Mouse (Mus musculus): ENCODE results near the gene Plek. TPM values are rescaled to one million over a fixed set of nuclear protein-coding genes. Genes with fewer than 3 reads are reported as not detected.

The Plek gene
- polyA plus RNA-seq (2015; fragmentation: Illumina TruSeq; extraction: RNeasy Lipid Tissue Mini Kit (QIAGEN cat#74804); ENCODE audit: insufficient read depth, low replicate concordance): 217 TPM

DNA sequence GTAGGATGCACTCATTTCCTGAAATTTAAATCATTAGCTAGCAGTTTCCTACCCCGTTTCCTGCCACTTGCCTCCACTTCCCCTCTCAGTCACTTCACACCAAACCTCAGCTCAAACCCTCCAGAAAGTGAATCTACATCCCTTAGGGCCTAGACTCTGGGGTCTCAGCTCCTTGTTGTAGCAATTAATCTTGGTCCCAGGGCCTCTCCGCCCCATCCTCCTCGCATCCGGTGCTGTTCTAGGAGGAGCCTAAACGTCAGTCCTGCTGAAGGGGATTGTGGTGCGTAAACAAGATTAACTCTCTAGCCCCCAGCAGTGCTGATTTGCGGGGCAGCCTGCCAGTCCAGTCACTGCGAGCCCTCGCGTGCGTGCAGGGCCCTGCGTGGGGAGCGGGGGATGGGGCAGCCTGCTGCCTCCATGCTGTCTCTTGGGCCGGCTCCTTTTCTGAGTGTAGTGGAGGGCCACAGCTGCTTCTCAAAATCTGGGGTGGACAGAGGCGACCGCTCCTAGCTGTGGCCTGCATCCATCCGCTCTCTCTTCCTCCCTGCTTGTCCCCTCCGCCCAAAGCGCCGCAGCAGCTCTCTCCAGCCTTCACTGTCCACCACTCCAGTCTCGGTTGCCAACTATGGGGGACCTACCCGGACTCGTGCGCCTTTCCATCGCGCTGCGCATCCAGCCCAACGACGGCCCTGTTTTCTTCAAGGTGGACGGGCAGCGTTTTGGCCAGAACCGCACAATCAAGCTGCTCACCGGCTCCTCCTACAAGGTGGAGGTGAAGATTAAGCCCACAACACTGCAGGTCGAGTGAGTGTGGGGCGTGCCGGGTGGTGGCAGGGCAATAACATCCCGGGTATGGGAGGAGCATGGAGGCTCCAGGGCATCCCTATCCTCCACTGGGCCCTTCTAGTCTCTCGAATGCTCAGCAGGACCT is at the start of gene Plek, which contains the start of gene Cnrip1:
TSS of gene Plek (minus strand) at position 837 of the 931 bp plus-strand sequence.
TSS of gene Cnrip1 (plus strand) at position 42 of the 931 bp plus-strand sequence.

DNA sequence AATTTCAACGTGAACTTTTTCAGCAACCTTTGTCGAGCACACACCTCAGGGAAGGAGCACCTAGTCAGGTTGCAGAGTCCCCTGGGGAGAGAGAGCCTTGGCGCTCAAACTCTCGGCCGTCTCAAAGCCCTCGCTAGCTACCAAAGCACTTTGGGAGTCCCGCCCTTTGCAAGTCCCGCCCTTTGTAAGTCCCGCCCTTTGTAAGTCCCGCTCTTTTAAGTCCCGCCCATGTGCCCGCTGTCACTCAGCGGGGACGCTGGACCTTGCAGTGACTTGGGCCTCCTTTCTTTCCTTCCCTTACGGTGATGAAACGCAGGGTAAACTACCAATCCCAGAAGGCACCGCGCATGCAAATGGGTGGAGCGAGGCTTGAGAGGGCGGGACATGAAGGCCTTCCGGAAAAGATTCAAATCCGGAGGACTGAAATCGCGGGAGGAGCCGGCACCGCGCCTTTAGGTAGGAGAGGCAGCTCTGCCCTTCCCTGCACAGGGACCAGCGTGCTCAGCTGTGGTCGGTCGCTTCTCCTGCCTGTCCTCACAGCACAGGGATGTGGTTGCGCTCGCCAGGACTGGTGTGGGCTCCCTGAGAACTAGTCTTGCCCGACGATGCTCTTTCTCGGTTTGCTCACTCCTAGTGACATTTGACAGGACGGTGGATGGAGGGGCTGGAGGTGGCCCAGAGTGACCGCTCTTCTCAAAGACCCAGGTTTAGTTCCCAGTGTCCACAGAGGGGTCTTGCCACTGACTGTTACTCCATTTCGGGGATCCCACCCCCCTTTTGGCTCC is 101.0 kb downstream of the Plek start, which contains the start of gene Fbxo48:
TSS of gene Fbxo48 (plus strand) at position 400 of the 785 bp plus-strand sequence.

Other genes starting within 250 kb of the Plek start
- 9.4 TPM for gene Fbxo48, start 101.0 kb downstream of the Plek start, polyA plus RNA-seq (2015; fragmentation: Illumina TruSeq; extraction: RNeasy Lipid Tissue Mini Kit (QIAGEN cat#74804); ENCODE audit: insufficient read depth, low replicate concordance)
- gene Cnrip1, start 795 bp downstream of the Plek start, polyA plus RNA-seq (2015; fragmentation: Illumina TruSeq; extraction: RNeasy Lipid Tissue Mini Kit (QIAGEN cat#74804); ENCODE audit: insufficient read depth, low replicate concordance): 15.0 TPM
- 149 TPM for gene Ppp3r1, start 106.9 kb upstream of the Plek start, polyA plus RNA-seq (2015; fragmentation: Illumina TruSeq; extraction: RNeasy Lipid Tissue Mini Kit (QIAGEN cat#74804); ENCODE audit: insufficient read depth, low replicate concordance)
- 17.1 TPM for gene Wdr92, start 129.7 kb upstream of the Plek start, polyA plus RNA-seq (2015; fragmentation: Illumina TruSeq; extraction: RNeasy Lipid Tissue Mini Kit (QIAGEN cat#74804); ENCODE audit: insufficient read depth, low replicate concordance)
- gene Pno1, start 159.2 kb upstream of the Plek start, polyA plus RNA-seq (2015; fragmentation: Illumina TruSeq; extraction: RNeasy Lipid Tissue Mini Kit (QIAGEN cat#74804); ENCODE audit: insufficient read depth, low replicate concordance): 40.3 TPM
- gene C1d, start 205.2 kb upstream of the Plek start, polyA plus RNA-seq (2015; fragmentation: Illumina TruSeq; extraction: RNeasy Lipid Tissue Mini Kit (QIAGEN cat#74804); ENCODE audit: insufficient read depth, low replicate concordance): 81.6 TPM